Mouse (Mus musculus) embryonic facial prominence, embryonic 15.5 days (tissue): ENCODE results near the gene Gmfb. TPM values are rescaled to one million over a fixed set of nuclear protein-coding genes. Genes with fewer than 3 reads are reported as not detected.

Source experiments
- ATAC-seq: fragments of 200-750 bp; cut with Nextera tagmentation; 2 replicates; pipeline ENCODE4 v1.8.0; 2017; ENCODE audit warnings: low read depth, moderate TSS enrichment; ENCODE audit not compliant: insufficient number of reproducible peaks, low FRiP score, low TSS enrichment
- H3K27ac ChIP-seq: fragments of 300-500 bp; sonication (generic); replicated peaks from 2 replicates; pipeline ENCODE4 v1.5.1; 2015; ENCODE audit warnings: mild to moderate bottlenecking, inconsistent platforms
- H3K27me3 ChIP-seq: fragments of 300-500 bp; sonication (generic); 2 replicates; pipeline ENCODE4 v1.6.1; 2015; ENCODE audit warnings: inconsistent platforms
- H3K36me3 ChIP-seq: fragments of 300-500 bp; sonication (generic); 2 replicates; pipeline ENCODE4 v1.6.1; 2015; ENCODE audit warnings: mild to moderate bottlenecking, inconsistent platforms
- H3K4me1 ChIP-seq: fragments of 300-500 bp; sonication (generic); 2 replicates; pipeline ENCODE4 v1.6.1; 2015; ENCODE audit warnings: inconsistent platforms
- H3K4me2 ChIP-seq: fragments of 300-500 bp; sonication (generic); replicated peaks from 2 replicates; pipeline ENCODE4 v1.6.1; 2015; ENCODE audit warnings: mild to moderate bottlenecking, inconsistent platforms
- H3K4me3 ChIP-seq: fragments of 300-500 bp; sonication (generic); replicated peaks from 2 replicates; pipeline ENCODE4 v1.5.1; 2015; ENCODE audit warnings: mild to moderate bottlenecking, inconsistent platforms
- H3K9ac ChIP-seq: fragments of 300-500 bp; sonication (generic); 2 replicates; pipeline ENCODE4 v1.6.1; 2015; ENCODE audit warnings: inconsistent platforms
- H3K9me3 ChIP-seq: fragments of 300-500 bp; sonication (generic); replicated peaks from 2 replicates; pipeline ENCODE4 v1.6.1; 2016; ENCODE audit warnings: inconsistent platforms
- WGBS: fragments of 180-500 bp; shearing (Covaris S2); methylation state at CpG from one replicate; pipeline ENCODE4 v1.1.7; 2015; 5-methylcytosine and 5-hydroxymethylcytosine counted together
- polyA plus RNA-seq: library from polyadenylated mRNA; unstranded; fragments of >200 nt; fragmentation: Nextera tagmentation; extraction: Ambion mirVana; gene quantifications from 2 replicates; pipeline ENCODE4 v1.2.1, GENCODE M21; 2015

Gmfb gene
- polyA plus RNA-seq, 1 experiment from 2014 or later, result 69.8 TPM

DNA sequence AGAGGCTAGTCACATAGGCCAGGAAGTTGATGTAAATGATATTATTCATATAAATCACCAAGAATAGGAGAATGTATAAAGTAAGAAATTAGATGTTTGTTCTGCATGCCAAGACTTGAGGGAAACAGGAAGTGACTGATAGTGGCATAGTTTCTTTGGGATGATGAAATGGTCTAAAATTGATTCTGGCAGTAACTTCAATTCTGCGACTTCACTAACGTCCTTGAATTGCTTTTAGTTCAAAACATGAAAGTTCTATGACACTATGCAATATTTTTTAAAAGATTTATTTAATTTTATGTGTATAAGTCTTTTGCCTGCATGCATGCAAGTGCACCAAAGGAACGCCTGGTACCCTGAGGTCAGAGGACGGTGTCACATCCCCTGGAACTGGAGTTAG is 18.8 kb downstream of the Gmfb start:
- Histone ChIP-seq H3K27ac (no peak overlapping the region), H3K9ac (no peak overlapping the region), H3K4me2 (no peak overlapping the region), H3K36me3 (peaks cover 6% of the 10 kb centered on the region; the same call in 1 of the 2 replicates), H3K9me3 (no peaks in the 10 kb centered on the region), H3K27me3 (no peaks in the 10 kb centered on the region), H3K4me3 (no peak overlapping the region), H3K4me1 (0 out of 2 replicates have a peak, but pooled peaks cover 4% of the 10 kb centered on the region)
- no peak for ATAC-seq
- 75% methylated on average over 4 of the region's 4 CpGs for WGBS

DNA sequence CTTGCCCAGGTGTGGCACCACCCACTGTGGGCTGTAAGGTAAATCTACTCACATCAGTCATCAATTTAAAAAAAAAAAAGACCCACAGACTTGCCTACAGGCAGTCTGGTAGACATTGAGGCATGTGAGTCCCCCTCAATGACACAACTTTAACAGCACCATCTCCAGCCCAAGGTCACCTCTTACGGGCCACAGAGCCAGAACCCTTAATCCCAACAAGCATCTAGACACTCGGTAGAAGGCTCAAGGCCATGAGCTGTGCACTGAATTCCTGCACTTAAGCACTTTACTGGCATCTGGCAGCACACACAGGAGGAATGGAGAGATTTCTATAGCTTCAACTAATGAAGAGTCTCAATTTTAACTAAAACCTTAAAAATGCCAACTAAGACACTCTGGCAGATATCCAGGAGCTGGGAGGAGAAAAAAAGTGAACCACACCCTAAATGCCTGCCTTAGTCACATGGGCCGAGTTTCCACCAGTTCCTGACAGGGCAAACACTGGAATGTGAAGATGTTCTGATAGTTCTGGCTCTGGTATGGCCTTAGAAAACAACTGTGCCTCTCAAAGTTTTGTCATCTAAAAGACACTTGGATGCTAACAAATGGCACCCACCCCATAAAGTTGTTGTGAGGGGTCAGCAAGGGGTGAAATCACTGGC is 21.2 kb downstream of the Gmfb start:
- Histone ChIP-seq H3K27ac (0 out of 2 replicates have a peak overlapping the region, but pooled peaks have one; percentile 14), H3K9me3 (no peaks in the 10 kb centered on the region), H3K4me1 (no peaks in the 10 kb centered on the region), H3K36me3 (peaks cover 6% of the 10 kb centered on the region; the same call in 1 of the 2 replicates), H3K9ac (no peak overlapping the region), H3K27me3 (no peaks in the 10 kb centered on the region), H3K4me2 (no peak overlapping the region), H3K4me3 (no peak overlapping the region)
- no peak for ATAC-seq
- WGBS, result 66% methylated on average over 3 of the region's 3 CpGs

DNA sequence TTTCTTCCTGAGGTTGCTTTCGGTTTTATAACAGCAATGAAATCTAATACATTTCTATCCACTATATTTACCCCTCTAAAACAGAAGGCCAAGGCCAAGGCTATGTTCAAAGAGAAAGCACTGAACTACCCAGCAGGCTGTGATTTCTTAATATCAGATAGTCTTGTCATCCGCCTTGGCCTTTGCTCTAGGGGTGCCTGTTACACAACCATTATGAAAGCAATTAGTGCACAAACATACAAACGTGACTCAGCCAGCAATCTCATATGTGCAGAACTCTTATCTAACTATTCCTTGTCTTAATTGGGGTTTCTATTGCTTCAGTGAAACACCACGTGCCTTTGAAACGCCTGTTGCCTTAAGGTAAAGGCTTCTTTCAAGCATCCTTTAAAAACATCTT is 27.9 kb downstream of the Gmfb start:
- H3K27me3 ChIP-seq, result no peaks in the 10 kb centered on the region
- no peaks in the 10 kb centered on the region for H3K4me1 ChIP-seq
- 68% methylated on average over 5 of the region's 5 CpGs for WGBS
- 0 out of 2 replicates have a peak, but pooled peaks cover under 1% of the 10 kb centered on the region for H3K36me3 ChIP-seq
- no peak overlapping the region for H3K4me3 ChIP-seq
- H3K9me3 ChIP-seq, result no peaks in the 10 kb centered on the region
- no peak overlapping the region for H3K27ac ChIP-seq
- H3K4me2 ChIP-seq, result no peak overlapping the region
- no peak overlapping the region for H3K9ac ChIP-seq
- no peak for ATAC-seq

DNA sequence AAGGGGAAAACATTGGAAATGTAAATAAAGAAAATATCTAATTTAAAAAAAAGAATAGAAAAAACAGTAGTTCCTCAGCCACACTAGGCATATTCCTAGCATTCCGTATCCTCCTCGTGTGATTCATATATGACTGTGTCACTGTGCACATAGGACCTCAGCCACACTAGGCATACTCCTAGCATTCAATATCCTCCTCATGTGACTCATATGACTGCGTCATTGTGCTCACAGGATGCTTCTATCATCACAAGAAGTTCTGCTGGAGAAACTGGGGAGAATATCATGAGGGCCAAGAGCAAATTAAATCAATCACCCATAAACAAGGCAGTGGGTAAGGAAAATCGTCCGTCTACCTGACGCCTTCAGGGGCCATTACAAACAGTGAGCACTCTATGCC is 31.3 kb downstream of the Gmfb start:
- Histone ChIP-seq H3K4me1 (peaks cover 9% of the 10 kb centered on the region), H3K27ac (no peak overlapping the region), H3K4me3 (no peak overlapping the region), H3K9me3 (no peaks in the 10 kb centered on the region), H3K9ac (no peak overlapping the region), H3K36me3 (no peaks in the 10 kb centered on the region), H3K4me2 (no peak overlapping the region), H3K27me3 (no peaks in the 10 kb centered on the region)
- ATAC-seq, result no peak
- WGBS, result 85% methylated on average over 6 of the region's 6 CpGs

DNA sequence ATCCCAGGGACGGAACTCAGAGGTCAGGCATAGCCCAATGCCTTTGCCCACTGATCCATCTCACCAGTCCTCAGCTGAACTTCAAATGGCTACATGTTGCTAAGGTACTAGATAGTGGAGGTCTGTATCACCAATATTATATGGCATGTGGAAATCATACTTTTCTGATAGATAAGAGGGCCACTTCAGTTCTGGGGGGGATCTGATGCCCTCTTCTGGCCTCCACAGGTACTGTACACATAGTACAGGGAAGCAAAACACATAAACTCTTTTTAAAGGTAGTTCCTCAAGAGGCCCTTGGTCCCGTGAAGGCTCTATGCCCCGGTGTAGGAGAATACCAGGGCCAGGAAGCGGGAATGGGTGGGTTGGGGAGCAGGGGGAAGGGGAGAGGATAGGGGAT is 31.7 kb downstream of the Gmfb start:
- H3K4me1 ChIP-seq, result peaks cover 10% of the 10 kb centered on the region
- no peak for ATAC-seq
- no peaks in the 10 kb centered on the region for H3K27me3 ChIP-seq
- no peaks in the 10 kb centered on the region for H3K9me3 ChIP-seq
- no peak overlapping the region for H3K27ac ChIP-seq
- no peaks in the 10 kb centered on the region for H3K36me3 ChIP-seq
- no peak overlapping the region for H3K4me2 ChIP-seq
- H3K4me3 ChIP-seq, result no peak overlapping the region
- WGBS, result 74% methylated on average over 4 of the region's 4 CpGs
- H3K9ac ChIP-seq, result no peak overlapping the region

DNA sequence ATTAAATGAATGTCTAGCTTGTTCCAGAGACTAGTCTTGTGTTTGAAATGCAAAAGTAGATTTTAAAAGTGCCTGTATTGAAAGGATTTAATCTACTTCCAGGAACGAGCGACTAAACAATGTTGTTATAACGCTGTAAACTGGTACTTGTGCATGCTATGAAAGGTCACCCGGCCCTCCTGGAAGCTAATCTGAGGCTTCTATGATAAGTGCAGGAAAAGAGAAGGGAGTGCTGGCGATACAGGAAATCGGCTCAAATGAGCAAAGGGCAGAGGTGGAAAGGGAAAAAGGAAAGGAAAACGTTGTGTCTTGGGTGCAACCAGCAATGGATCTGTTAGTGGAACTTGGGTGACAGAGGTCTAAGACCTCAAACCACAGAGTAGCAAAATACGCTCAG is 33.5 kb downstream of the Gmfb start:
- H3K9me3 ChIP-seq, result no peaks in the 10 kb centered on the region
- peak overlapping the region; percentile 98 for H3K27ac ChIP-seq
- H3K4me3 ChIP-seq, result peak overlapping the region; percentile 89
- no peak overlapping the region for H3K9ac ChIP-seq
- no peaks in the 10 kb centered on the region for H3K36me3 ChIP-seq
- H3K27me3 ChIP-seq, result no peaks in the 10 kb centered on the region
- peaks cover 22% of the 10 kb centered on the region for H3K4me1 ChIP-seq
- peak overlapping the region; percentile 60 for H3K4me2 ChIP-seq
- no peak for ATAC-seq
- WGBS, result 24% methylated on average over 8 of the region's 8 CpGs

DNA sequence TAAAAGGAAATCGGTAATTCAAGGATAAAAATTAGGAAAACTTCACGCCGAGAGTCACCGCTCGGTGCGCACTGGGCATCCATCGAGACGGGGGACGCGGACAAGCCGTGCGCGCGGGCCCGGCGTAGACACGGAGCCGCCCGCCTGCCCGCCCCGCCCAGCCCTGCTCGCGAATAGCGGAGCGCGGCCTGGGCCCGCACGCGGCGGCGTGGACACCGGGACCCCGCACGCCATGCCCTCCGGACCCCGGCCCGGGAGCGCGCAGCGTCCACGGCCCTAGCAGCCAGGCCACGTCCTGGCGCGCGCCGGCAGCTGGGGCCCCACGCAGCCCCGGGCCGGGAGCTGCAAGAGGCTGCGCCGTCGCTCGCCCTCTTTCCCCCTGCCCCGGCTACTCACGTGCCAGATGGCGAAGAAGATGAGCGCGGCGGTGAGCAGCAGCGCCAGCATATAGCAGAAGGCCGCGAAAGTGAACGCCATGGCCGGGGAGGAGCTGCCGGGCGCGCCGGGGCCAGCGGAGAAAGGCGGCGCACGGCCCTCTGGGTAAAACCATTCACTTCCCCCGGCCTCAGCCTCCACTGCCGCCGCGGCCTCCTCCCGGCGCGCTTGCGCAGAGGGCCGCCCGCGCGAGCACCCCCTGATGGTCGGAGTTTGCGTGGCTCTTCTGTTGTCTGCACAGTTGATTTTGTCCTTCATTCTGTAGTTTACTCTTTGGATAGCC is 34.1 kb downstream of the Gmfb start, which contains the start of gene Cnih1:
Gene Cnih1, minus strand, starts transcription at position 625 of the 718 bp plus-strand sequence.
- Histone ChIP-seq H3K4me2 (peak within 1 kb of the TSS; percentile 60), H3K4me3 (peak within 1 kb of the TSS; percentile 89), H3K9ac (peak within 1 kb of the TSS; percentile 91), H3K9me3 (no peaks in the 10 kb centered on the region), H3K27me3 (no peaks in the 10 kb centered on the region), H3K27ac (peak within 1 kb of the TSS; percentile 98), H3K4me1 (peaks cover 27% of the 10 kb centered on the region), H3K36me3 (no peaks in the 10 kb centered on the region)
- WGBS, result under 1% methylated on average over 80 of the region's 86 CpGs
- peak; percentile 96 for ATAC-seq

DNA sequence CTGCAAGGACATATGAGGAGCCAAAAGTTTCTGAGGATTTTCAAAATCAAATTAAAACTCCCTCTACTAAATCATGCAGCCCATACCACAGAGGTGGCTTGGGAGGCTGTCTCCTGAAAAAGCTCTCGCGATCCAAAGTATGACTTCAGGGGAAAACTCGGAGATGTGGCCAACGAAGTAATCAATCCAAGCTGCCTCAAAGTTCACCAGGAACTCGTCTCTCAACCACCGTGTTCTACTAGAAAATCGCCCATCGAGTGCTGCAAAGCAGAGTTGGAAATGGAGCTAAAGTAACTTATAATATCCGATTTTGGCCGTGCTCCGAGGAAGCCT is 34.6 kb downstream of the Gmfb start:
- H3K36me3 ChIP-seq, result peaks cover 5% of the 10 kb centered on the region; the same call in 1 of the 2 replicates
- no peak for ATAC-seq
- peaks cover 27% of the 10 kb centered on the region for H3K4me1 ChIP-seq
- H3K9ac ChIP-seq, result peak overlapping the region; percentile 91
- peak overlapping the region; percentile 60 for H3K4me2 ChIP-seq
- WGBS, result under 1% methylated on average over 11 of the region's 11 CpGs
- no peaks in the 10 kb centered on the region for H3K27me3 ChIP-seq
- peak overlapping the region; percentile 98 for H3K27ac ChIP-seq
- H3K4me3 ChIP-seq, result peak overlapping the region; percentile 89
- no peaks in the 10 kb centered on the region for H3K9me3 ChIP-seq

DNA sequence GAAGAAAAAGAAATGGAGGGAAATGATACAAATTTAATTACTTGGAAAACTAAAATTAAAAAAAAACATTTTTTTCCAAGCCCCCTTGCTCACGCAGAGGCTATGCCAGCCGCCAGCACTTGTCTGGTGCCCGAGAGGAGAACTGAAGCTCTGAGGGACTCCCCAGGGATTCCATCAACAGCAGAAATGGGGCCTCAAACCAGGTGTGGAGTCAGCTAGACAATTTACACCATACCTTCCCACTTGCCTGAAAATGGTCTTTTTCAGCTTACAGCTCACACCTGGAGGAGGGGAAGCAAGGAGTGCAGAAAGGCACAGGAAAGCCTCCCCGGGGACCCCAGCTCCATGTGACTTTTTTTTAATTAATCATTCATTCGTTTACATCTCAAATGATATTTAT is 36.8 kb downstream of the Gmfb start:
- Histone ChIP-seq H3K27me3 (no peaks in the 10 kb centered on the region), H3K9ac (no peak overlapping the region), H3K4me3 (no peak overlapping the region), H3K4me2 (no peak overlapping the region), H3K36me3 (peaks cover 12% of the 10 kb centered on the region; the same call in 1 of the 2 replicates), H3K4me1 (peaks cover 27% of the 10 kb centered on the region), H3K9me3 (no peaks in the 10 kb centered on the region), H3K27ac (no peak overlapping the region)
- 82% methylated on average over 5 of the region's 5 CpGs for WGBS
- no peak for ATAC-seq

DNA sequence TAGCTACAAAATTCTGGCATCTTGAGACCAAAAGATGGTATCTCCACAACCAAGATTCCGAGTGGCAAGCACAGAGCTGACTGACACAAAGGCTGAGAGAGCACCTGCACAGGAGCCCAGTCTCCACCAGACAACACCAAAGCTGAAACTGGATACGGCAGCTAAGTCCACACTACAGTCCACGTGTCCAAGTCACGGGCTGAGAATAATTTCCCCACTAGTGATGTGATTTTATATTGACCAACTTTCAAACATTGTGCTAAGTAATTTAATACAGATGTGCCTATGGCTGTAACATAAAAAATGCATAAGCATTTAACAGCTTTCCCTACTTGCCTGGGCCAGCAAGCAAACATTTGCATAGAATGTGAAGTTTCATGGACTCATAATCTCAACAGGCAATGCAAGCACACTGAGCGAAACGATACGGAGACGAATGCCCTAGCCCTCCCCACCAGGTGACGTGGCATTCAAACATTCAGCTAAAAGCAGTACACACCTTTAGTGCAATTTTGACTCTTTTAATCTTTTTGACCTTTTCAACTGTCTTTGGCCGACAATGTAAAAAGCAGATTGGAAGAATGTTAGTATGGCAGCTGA is 38.6 kb downstream of the Gmfb start:
- ATAC-seq, result no peak

DNA sequence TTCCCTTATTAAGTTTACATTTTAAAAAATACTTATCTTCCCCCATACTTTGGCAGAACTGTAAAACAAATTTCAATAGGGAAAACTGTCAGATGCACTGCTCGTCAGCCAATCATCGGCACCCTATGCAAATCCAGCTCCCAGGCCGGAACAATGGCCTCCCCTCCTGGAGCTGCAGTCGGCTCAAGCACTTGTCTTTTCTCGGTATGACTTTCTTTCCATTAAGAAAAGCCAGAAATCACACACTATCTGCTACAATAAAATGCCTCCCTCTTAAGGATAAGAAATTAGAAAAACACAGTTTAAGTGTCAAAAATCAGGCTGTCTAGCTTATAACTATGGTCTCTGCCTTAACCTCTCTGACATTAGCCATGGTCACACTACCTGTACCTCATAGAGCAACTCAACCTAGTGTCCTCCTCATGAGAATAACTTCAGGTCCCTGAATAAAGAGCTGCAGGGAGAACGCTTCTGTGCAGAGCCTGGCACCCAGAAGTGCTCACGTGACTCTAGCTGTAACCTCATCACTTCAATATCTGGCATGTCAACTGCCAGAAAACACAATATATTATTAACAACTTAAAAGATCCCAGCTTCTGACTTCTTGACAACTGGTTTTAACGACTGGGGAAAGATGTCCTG is 39.7 kb downstream of the Gmfb start:
- Histone ChIP-seq H3K4me2 (no peak overlapping the region), H3K4me3 (no peak overlapping the region), H3K36me3 (peaks cover 39% of the 10 kb centered on the region), H3K4me1 (peaks cover 27% of the 10 kb centered on the region), H3K9ac (no peak overlapping the region), H3K27ac (no peak overlapping the region), H3K9me3 (peaks cover 6% of the 10 kb centered on the region; the same call in 1 of the 2 replicates), H3K27me3 (no peaks in the 10 kb centered on the region)
- WGBS, result 84% methylated on average over 8 of the region's 8 CpGs
- ATAC-seq, result no peak

More for the DNA sequence above, 38.6 kb downstream of the Gmfb start:
- no peak overlapping the region for H3K4me2 ChIP-seq
- no peak overlapping the region for H3K27ac ChIP-seq
- peaks cover 30% of the 10 kb centered on the region for H3K36me3 ChIP-seq
- no peak overlapping the region for H3K4me3 ChIP-seq
- H3K9me3 ChIP-seq, result peaks cover 6% of the 10 kb centered on the region; the same call in 1 of the 2 replicates
- H3K4me1 ChIP-seq, result peaks cover 27% of the 10 kb centered on the region
- 59% methylated on average over 10 of the region's 10 CpGs for WGBS
- H3K27me3 ChIP-seq, result no peaks in the 10 kb centered on the region
- H3K9ac ChIP-seq, result no peak overlapping the region
